Mouse (Mus musculus) cerebellum, postnatal 36 days (tissue): ENCODE measurements around the gene Vopp1.
"Not testable (repeated sequence)": the region's sequence is repeated elsewhere in the genome, so short reads cannot be mapped to it uniquely, and the experiment has no call there.

Source experiments
- DNase-seq, 2 experiments: peaks; one replicate each; pipeline ENCODE4 v3.0.0; 2021 to 2022; ENCODE audit warnings: mixed read lengths in 2 of 2

The Vopp1 gene

DNA sequence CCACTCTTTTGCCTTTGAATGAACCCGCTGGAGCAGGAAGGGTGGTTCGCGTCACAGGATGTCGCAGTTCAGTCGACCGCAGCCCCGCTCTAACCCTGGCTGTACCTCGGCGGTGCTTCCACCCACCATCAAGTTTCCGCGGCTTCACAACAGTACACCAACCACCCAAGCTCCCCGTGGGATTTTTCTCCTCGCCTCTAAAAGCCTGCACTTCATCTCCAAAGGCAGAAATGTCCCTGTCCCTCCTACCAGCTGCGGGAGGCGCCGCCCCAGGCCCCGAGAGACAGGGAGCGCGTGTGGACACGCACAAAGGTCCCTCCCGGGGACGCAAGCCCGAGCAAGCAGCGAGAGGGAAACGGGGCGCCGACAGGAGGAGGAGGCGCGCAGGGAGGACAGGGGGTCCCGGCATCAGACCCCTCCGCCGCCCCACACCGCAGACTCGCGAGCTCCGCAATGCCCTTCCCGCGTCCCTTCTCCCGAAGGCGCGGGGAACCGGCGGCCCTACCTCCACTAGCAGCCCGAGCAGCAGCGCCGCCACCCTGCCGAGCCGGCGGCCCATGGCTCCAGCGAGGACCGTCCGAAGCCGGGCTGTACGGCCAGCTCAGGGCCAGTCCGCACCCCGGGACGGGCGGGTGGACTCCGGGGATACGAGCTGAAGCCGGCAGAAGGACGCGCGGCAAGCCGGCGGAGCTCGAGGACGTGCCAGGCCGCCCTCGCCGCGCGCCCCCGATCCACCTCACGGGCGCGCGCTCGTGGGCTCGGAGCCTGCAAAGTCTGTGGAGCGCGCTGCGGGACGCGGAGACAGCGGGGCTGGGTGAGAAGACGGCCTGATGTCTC is at the start of gene Vopp1:
Gene Vopp1, minus strand, starts transcription at position 738 of the 837 bp plus-strand sequence.
- peak; percentile 76 to 78 for DNase-seq

DNA sequence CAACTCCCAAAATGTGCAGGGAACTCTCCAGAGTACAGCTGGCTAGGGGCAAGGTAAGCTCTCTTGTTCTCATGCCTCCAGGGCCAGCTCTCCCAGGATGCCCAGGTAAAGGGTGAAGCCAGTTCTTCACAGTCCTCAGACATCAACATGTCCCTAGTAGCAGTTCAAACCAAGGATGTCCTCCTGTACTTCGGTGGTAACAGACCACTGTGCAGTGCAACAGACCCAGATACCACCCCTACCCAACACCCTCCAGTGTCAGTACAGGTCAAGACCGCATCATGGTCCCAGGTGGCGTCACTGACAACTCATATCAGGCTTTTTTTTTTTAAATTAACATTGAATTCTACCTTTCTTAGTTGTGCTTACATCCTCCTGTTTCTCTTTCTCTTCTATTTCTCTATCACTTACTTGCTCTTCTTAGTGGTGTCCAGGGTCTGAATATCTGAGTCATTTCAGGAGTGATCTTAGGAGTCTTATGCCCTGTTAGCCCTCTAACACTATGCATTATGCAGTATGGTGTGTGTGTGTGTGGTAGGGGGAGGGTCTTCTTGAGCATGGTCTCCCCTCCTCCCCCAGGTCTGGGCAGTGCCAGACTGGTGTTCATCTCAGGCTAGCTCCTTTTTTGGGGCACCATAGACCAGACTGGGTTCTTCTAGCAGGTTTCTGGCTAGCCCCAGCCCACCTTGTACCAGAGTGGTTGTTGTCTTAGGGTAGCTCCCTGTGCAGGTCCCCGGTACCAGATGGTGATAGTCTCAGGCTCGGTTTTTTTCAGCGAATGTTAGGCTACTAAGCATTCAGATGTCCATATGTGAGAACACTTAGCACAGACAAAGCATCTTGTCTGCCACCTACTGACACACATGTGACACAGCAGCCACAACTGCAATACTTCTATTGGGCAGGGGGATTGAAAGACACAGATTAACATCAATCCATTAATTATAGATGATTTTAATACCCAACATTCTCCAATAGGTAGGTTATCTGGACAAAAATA is 34.4 kb upstream of the Vopp1 start:
- peak in 1 of 2 experiments; percentile 9 for DNase-seq

DNA sequence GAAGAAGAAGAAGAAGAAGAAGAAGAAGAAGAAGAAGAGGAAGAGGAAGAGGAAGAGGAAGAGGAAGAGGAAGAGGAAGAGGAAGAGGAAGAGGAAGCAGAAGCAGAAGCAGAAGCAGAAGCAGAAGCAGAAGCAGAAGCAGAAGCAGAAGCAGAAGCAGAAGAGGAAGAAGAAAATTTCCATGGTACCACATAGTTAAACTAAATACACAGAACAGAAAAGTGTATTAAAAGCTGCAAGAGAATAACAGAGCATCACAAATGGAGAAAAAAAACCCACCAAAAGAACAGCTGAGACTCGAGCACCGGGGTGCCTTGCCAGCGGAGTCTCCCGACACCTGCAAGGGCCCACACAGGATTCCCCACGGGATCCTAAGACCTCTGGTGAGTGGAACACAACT is 26.2 kb upstream of the Vopp1 start:
- DNase-seq, result not testable (repeated sequence)

DNA sequence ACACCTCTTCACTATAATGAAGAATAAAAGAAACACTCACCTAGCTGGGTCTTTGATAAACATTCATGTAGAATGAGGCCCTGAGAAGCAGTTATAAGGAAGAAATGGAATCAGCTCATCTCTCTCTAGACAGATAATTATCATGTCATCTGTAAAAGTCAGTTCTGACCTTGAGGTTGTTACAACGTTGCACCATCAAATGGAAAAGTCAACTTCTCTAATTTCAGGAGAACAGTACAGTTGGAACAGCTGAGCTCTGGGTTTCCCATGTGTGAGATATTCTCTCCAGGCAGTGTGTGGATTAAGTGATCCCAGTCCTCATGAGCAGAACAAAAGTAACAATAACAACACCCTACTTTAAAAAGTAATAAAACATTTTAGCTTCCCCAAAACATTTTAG is 25.3 kb upstream of the Vopp1 start, which contains the start of gene Vmn1r21:
Gene Vmn1r21, minus strand, starts transcription at position 58 of the 400 bp plus-strand sequence.
- no peak for DNase-seq

DNA sequence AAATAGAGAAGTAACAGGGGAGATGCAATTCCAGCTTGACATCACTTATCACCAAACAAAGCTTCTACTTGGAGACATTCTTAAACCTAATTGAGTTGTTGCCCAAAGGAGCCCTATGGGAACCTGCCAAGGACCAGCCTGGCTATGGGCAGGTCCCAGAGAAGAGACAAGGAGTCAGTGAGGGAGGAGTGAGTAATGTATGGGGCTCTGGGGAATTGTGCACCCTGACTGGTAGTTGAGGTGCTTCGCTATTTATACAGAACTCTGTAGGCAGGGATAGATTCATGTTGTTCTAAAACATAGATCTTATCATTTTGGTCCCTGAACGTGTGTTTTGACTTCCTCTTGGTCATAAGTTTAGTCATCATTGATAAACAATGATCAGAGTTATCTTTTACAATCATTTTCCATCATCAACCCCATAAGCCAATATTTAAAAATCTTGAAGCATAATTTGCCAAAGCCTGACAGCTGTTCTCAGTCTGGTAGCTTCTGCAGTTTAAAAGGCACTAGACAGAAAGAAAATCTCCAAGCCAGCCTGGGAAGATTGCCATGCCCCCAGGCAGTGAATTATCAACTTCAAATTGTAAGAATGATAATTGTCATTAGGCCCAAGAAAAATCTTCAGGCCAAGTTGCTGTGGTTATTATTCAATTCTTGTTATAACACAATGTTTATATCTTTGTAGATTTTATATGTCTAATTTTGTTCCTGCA is 14.9 kb upstream of the Vopp1 start:
- no peak for DNase-seq

DNA sequence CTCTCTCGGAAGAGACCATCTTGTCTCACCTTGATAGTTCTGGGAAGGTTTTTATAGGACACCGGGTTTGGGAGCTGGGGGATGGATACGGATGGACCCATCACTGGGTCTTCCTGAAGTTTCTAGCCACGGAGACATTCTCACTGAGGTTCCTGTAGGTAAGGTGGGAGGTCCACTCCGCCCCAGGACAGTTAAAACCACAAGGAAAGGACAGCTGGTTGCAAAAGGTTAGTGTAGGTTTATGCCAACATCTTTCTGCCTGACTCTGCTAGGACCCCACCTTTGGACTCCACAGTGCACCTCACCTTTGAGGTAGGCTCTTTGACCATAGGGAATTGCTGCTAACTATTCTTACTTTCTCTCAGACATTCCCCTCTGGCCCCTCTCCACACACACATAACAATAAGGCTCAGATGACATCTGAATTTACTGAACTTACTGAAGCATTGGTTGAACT is 328 bp upstream of the Vopp1 start:
- no peak for DNase-seq

DNA sequence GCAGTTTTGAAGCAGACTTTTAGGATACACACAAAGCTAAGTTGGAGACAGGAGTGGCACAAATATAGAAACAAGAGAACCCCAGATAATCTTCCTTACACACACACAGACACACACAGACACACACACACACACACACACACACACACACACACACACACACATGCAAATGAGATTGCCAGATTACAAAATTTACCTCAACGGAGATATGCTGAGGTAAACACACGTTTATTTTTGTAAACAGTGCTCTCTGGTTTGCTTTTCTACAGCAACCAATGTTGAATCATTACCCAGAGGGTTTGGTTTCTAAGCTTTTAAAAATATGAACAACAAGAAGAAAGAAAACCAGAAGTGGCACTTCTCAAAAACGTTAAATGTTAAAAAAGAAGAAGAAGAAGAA is 1.5 kb downstream of the Vopp1 start:
- DNase-seq, result no peak

DNA sequence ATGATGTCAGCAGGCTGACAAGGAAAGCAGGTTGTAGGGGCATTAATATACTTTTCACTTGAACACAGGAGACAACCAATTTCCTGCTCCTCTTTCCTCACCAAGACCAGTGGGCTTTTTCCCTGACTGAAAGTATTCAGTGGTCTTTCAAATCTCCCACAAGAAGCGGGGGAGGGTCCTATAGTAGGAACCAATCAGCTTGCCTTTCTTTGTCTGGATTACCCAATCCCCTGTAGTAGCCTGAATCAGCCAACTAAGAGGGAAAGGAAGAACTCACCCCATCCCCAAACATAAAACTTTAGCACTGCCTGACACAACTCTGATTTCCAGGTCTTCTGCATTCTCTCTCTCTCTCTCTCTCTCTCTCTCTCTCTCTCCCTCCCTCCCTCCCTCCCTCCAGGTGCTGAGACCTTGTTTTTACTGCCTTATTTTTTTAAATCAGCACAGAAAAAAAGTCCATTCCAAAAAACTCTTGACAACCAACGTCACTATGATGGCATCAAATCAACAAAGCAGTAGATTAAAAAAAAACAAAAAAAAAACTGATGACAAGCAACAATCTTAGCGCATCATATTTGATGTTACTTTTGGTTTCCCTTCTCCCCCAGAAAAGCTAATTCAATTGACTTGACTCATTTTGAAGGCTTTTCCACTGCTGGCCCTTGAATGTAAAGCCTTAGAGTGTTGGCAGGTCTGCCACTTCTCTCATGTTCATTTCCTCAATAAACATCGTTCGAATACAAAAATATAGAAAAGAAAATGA is 2.1 kb downstream of the Vopp1 start:
- no peak for DNase-seq

DNA sequence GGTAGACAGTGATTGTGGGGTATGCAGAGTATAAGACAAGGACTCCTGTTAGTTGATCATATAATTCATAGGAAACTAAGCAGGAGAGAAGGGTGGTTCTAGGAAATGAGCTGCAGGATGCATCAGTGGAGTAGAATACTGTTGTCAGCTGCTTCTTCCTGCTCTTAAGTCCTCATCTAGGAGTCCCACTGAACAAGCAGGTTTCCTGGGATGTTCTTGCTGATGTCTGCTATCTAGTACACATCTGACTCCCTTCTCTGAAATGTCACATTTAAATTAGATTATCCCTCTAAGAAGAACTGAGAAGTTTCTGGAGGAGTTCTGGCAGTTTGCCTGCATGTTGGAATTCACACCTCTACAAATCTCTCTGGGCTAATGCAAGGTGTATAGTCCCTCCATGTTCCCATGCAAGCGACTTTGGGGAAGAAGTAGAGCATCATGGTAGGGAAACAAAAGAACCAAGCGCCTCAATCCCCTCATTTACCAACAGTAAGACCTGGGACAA is 10.5 kb downstream of the Vopp1 start:
- DNase-seq, result no peak

DNA sequence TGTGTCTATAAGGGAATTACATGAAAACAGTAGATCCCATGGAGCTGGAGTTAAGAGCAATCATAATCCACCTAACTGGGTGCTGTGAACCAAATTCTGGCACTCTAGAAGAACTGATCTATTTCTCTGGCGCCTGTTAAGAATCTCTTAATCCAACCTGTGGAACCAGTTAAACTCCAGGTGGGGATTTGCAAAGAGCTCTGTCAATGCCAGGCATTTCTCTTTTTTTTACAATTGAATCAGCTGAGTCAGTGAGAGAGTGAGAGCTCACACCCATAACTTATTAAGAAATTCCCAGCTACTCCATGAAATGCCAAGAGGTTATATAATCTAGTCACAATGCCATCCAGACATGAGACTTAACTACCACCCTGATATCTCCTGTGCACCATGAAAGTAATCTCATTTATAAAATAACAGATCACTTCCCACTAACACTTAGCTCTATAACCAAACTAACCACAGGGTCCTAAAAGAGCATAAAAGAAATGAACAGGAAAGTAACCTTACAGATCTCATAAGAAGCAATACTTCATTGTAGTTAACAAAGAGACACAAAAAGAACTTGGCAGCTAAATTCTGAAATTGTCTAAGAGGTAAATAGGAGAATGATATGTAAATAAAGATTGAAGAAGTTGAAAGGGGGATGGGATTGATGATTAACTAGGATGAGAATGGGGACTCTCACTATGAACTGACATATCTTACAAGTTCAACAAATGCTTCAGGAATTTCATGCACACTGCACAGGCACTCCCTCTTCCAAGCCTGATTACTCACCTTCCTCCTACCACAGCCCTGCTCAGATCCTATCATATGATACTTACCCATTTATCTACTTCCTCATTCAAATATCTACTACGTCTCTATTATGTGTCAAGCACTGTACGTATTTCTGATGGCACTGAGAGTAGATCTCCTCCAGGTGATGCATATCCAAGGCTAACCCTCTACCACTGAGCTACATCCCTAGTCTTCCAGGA is 12.9 kb downstream of the Vopp1 start:
- DNase-seq, result no peak

DNA sequence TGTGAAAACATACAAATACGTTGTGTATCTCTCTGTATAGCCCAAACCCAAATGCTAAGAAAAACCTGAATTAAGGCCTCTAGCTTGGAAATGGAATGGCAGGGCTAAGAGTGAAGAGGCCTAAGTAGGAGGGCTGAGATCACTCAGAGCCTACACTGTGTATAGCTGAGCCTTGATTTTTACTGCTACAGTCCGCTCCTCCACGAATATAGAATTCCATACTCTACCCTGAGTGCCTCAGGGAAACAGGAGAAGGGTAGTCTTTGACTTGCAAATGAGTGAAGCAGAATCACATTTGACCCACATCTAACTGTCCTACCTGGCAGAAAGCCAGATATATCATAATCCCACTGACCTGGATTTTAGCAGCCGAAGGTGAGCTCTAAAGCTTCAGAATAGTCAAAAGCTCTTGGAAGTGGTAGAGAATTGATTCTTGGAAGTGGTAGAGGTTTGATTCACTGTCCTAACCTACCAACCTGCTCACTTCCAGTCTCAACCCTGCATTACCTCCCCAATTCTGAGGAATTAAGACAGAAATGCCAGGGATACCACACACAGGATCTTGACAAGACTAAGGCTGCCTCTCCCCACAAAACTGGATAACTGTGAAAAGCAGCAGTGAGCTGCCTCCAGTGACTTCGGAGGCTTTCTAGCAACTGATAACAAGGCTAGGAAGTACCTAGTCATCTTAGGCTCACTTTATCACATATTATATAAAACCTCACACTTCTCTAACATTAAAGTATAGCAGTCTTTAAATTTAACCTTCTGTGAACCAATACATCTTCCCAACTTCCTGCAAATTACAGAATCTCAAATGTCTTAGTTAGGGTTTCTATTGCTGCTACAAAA is 19.5 kb downstream of the Vopp1 start:
- DNase-seq, result no peak

DNA sequence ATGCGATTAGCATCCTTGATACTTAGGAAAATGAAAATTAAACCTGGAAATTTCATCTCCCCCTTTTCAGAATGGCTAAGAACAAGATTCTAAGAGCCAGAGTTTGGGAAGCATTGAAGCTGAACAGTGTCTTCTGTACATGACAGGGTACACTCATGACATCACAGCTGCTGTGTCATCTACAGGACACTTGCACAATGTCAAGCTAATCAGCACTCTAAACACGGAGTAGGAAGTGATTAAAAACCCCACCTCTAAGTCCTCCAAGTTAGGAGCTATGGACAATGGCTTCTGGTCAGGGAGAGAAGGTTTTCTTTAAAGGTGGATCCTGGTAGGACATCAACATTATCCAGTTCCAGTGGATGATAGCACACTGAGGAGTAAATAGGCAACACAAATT is 21.8 kb downstream of the Vopp1 start:
- DNase-seq, result no peak

DNA sequence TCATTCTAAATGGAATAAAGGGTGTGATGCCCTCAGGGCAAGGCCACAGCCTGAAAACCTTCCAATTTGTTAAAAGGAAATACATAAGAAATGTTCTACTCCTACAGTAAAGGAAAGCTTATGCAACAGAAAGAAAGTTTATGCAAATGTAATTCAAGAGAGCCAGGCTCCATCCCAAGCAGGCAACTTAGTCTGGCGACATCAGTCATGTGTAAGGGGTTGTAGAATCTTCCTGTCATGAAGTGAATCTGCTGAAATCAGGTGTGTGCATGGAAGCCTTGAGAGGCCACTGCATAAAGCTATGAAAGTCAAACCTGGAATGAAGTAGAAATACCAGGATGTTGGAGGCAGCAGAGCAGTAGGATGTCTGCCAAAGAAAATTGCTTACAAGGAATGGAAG is 26.0 kb downstream of the Vopp1 start:
- no peak for DNase-seq

DNA sequence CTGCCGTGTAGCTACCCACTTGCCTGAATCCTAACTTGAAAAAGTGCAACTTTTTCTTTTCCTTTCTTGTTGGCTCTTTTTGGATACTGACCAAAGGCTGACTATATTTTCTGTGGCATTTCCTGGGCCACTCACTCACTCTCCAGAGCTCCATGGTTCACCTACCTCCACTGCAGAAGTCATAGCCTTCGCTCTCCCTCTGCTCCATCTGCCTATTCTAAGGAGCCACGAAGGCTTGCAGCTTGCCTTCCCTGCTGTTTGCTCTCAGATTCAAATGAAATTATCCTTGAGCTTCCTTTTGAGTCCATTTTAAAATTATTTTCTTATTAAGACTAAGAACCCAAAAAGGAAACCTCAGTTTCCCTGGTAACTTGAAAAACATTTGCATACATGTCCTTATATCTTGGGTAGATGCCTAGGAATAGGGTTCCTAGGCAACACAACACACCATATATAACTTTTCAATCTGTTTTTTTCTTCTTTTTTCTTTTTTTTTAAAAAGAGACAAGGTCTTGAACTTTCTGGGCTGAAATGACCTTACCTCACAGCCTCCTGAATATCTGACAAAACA is 28.0 kb downstream of the Vopp1 start:
- no peak for DNase-seq

DNA sequence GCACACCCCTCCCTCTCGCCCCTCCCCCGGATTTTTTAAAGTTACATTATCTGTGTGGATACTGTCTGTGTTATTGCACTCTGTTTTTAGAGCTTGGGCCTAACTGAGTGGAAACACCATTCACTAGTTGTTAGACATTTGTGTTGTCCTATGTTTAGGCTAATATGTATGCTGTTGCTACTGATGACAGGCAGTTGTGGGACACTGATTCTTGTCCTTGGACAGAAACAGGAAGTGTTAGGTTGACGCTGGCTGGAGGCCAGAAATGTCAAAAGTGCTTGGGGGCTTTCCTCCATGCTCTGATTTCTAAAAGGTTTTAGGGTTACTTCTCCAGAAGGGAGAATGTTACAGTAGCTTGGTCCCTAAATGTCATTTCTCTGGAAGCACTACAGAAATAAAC is 29.1 kb downstream of the Vopp1 start:
- no peak for DNase-seq

DNA sequence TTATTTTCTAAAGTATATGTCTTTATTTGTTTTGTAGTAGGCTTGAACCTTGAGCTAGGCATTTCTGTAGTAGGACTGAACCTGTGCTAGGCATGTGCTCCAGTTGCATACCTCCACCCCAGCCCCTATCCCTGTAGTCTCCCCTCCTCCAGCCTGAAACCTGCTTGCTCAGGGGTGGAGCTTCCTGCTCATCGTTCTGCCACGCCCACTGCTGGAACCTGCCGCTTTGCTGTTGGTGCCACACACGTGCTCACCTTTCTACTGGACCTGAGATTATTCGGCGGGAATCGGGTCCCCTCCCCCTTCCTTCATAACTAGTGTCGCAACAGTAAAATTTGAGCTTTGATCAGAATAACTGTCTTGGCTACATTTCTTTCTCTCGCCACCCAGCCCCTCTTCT is 32.1 kb downstream of the Vopp1 start:
- DNase-seq, result not testable (repeated sequence)

DNA sequence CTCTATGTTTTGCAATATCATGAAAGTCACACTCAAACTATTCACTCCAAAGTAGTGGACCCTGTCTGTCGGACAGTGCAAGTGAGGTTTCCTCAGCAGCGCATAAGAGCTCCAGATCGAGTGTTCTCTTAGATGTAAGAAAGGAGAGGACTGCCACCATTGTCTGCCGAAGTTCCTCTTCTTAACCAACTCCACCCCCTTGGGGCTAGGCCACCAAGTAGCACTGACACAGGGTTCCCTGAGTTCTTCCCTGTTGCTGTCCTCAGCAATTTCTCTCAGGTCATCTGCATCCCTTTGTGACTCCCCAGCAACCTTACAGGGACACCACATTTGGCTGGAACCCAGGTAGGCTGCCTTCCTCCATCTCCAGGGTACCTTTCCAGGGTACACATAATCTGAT is 34.4 kb downstream of the Vopp1 start:
- DNase-seq, result no peak

DNA sequence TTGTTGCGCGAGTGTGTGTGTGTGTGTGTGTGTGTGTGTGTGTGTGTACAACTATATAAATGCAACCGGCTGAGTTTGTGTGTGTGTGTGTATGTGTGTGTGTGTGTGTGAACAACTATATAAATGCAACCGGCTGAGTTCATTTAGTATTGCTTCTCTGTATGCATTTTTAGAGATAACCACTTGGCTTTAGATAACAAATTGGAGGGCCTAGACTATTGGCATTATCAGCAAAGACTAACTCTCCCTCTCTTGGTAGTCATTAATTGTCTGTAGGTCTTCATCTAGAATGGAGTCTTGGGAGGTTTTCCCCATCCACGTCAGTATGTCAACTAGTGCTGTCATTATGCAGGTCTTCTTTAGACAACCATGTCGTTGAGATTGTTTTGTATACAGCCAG is 37.6 kb downstream of the Vopp1 start:
- DNase-seq, result no peak

DNA sequence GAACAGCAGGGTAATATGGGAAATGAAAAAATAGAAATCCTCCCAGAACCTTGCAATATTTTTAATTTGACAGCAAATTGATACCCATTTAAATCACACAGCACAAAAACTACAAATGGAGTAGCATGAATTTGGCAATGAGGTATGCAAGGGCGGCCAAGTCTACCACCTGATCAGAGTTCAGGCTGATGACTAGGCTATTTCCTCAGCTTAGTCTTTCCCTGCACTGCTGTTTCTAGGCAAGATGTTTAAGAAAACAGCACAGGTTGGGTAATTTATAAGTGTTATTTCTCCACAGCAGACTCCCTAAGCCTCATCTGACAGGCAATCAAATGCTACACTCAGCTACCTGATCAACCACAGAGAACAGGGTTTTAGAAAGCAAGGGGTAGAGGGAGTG is 40.7 kb downstream of the Vopp1 start:
- no peak for DNase-seq
